Mouse (Mus musculus) 416B (cell line): ENCODE measurements around the gene Krt13.

Experiments
- DNase-seq: peaks from one replicate; pipeline ENCODE4 v3.0.0; 2011; ENCODE audit warnings: low read depth

Gene Krt13

GRCm38 (mm10) chr11:100112935-100113741 is 8.2 kb downstream of the Krt13 start:
- no peak for DNase-seq

GRCm38 (mm10) chr11:100105576-100106122 is 15.7 kb downstream of the Krt13 start, which contains the start of gene Krt36:
Gene Krt36, minus strand, starts transcription at chr11:100105626.
- DNase-seq, result no peak

- DNase-seq, result no peak
Measured at GRCm38 (mm10) chr11:100102693-100103429, 18.5 kb downstream of the Krt13 start.

- DNase-seq, result no peak
Measured at GRCm38 (mm10) chr11:100100391-100100790, 21.0 kb downstream of the Krt13 start.

GRCm38 (mm10) chr11:100097819-100098218 is 23.5 kb downstream of the Krt13 start:
- no peak for DNase-seq

GRCm38 (mm10) chr11:100096141-100096540 is 25.2 kb downstream of the Krt13 start, which contains the start of gene Krt35:
Gene Krt35, minus strand, starts transcription at chr11:100096241.
- DNase-seq, result no peak

GRCm38 (mm10) chr11:100088378-100089025 is 32.9 kb downstream of the Krt13 start:
- DNase-seq, result no peak

GRCm38 (mm10) chr11:100087861-100088260 is 33.5 kb downstream of the Krt13 start, which contains the start of gene Krt32:
Gene Krt32, minus strand, starts transcription at chr11:100088226.
- no peak for DNase-seq

- DNase-seq, result no peak
Measured at GRCm38 (mm10) chr11:100073873-100074272, 47.5 kb downstream of the Krt13 start.
